Mouse (Mus musculus) limb, embryonic 14.5 days (tissue): ENCODE measurements around the gene Nle1. TPM values are rescaled to one million over a fixed set of nuclear protein-coding genes. Genes with fewer than 3 reads are reported as not detected.

Source experiments
- ATAC-seq: fragments of 200-750 bp; cut with Nextera tagmentation; 2 replicates; pipeline ENCODE4 v1.8.0; 2017; ENCODE audit warnings: low read depth, moderate number of reproducible peaks, moderate TSS enrichment; ENCODE audit not compliant: low FRiP score
- DNase-seq: peaks from one replicate; pipeline ENCODE4 v3.0.0-alpha.2; 2015; ENCODE audit warnings: low spot score
- H3K27ac ChIP-seq: fragments of 300-500 bp; sonication (generic); replicated peaks from 2 replicates; pipeline ENCODE4 v1.5.1; 2014; ENCODE audit warnings: low read depth, mild to moderate bottlenecking, low read length, moderate library complexity, mixed read lengths
- H3K27me3 ChIP-seq: fragments of 300-500 bp; sonication (generic); 2 replicates; pipeline ENCODE4 v1.6.1; 2014; ENCODE audit warnings: low read length, mixed read lengths; ENCODE audit not compliant: control insufficient read depth, insufficient read depth
- H3K36me3 ChIP-seq: fragments of 300-500 bp; sonication (generic); 2 replicates; pipeline ENCODE4 v1.6.1; 2014; ENCODE audit warnings: mild to moderate bottlenecking, low read length, moderate library complexity, mixed read lengths; ENCODE audit not compliant: control insufficient read depth, insufficient read depth
- H3K4me1 ChIP-seq: fragments of 300-500 bp; sonication (generic); 2 replicates; pipeline ENCODE4 v1.6.1; 2014; ENCODE audit warnings: antibody characterized with exemption, low read length, mixed read lengths; ENCODE audit not compliant: control insufficient read depth, insufficient read depth
- H3K4me2 ChIP-seq: fragments of 300-500 bp; sonication (generic); replicated peaks from 2 replicates; pipeline ENCODE4 v1.6.1; 2014; ENCODE audit warnings: low read depth, mild to moderate bottlenecking, low read length, moderate library complexity; ENCODE audit not compliant: severe bottlenecking
- H3K4me3 ChIP-seq: fragments of 300-500 bp; sonication (generic); replicated peaks from 2 replicates; pipeline ENCODE4 v1.5.1; 2014; ENCODE audit warnings: low read length
- H3K9ac ChIP-seq: fragments of 300-500 bp; sonication (generic); 2 replicates; pipeline ENCODE4 v1.6.1; 2014; ENCODE audit warnings: mild to moderate bottlenecking, low read depth, low read length, moderate library complexity; ENCODE audit not compliant: severe bottlenecking
- H3K9me3 ChIP-seq: fragments of 300-500 bp; sonication (generic); 2 replicates; pipeline ENCODE4 v1.6.1; 2016; ENCODE audit warnings: low read length; ENCODE audit not compliant: control insufficient read depth
- POLR2A ChIP-seq: fragments of 200-500 bp; IDR thresholded peaks from 2 replicates; pipeline ENCODE4 v1.8.0; 2012; ENCODE audit warnings: inconsistent platforms, mild to moderate bottlenecking, moderate library complexity, borderline replicate concordance; ENCODE audit not compliant: insufficient read depth, insufficient read length; ENCODE audit errors: extremely low read depth
- WGBS: fragments of 180-500 bp; shearing (Covaris S2); extraction: QIAGEN DNeasy Blood & Tissue Kit; methylation state at CpG from one replicate; pipeline ENCODE4 v1.1.7; 2014; 5-methylcytosine and 5-hydroxymethylcytosine counted together
- polyA plus RNA-seq, 2 experiments: library from polyadenylated mRNA; depleted of rRNA in 1 of 2; stranded (reverse) in 1 of 2; unstranded in 1 of 2; fragments of >200 nt; fragmentation: Nextera tagmentation in 1 of 2; extraction: Ambion mirVana in 1 of 2; gene quantifications; 2 replicates each; pipeline versions ENCODE4 v1.2.1 to v1.2.3; 2012 to 2014

Nle1 gene
- polyA plus RNA-seq, 2 experiments, result 30.0 to 81.6 TPM

GRCm38 (mm10) chr11:82863059-82863458, 45.2 kb downstream of the Nle1 start:
- no peak overlapping the region for H3K9ac ChIP-seq
- no peak overlapping the region for H3K4me2 ChIP-seq
- no peak overlapping the region for H3K4me3 ChIP-seq
- H3K36me3 ChIP-seq, result no peaks in the 10 kb centered on the region
- DNase-seq (no peak), ATAC-seq (no peak)
- H3K4me1 ChIP-seq, result peaks cover 3% of the 10 kb centered on the region; the same call in 1 of the 2 replicates
- 57% methylated on average over 2 of the region's 2 CpGs for WGBS
- H3K27me3 ChIP-seq, result no peaks in the 10 kb centered on the region
- no peak for TF ChIP-seq POLR2A
- H3K9me3 ChIP-seq, result no peaks in the 10 kb centered on the region
- no peak overlapping the region for H3K27ac ChIP-seq

DNA sequence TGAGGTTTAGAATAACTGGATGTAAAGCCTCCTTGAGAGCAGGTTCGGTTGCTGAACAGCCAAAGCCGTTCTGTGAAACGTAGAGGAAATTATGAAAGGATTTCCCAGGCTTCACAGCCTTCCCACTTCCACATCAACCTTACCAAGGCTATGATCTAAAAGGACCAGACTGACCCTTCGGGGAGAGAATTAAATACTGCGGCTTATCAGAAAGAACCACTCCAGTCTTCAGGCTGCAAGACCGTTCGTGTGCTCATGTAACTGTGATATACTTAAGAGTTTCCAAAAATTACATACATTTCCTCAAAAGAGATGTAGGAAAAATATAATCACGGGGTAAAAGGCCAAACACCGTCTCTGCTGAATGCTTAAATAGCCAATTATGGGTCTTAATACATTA, 45.6 kb downstream of the Nle1 start:
- no peaks in the 10 kb centered on the region for H3K27me3 ChIP-seq
- H3K4me1 ChIP-seq, result peaks cover 3% of the 10 kb centered on the region; the same call in 1 of the 2 replicates
- DNase-seq, result no peak
- no peak overlapping the region for H3K9ac ChIP-seq
- 66% methylated on average over 9 of the region's 9 CpGs for WGBS
- H3K9me3 ChIP-seq, result no peaks in the 10 kb centered on the region
- H3K4me3 ChIP-seq, result no peak overlapping the region
- no peak for TF ChIP-seq POLR2A
- no peaks in the 10 kb centered on the region for H3K36me3 ChIP-seq
- no peak overlapping the region for H3K27ac ChIP-seq
- no peak overlapping the region for H3K4me2 ChIP-seq
- ATAC-seq, result no peak

DNA sequence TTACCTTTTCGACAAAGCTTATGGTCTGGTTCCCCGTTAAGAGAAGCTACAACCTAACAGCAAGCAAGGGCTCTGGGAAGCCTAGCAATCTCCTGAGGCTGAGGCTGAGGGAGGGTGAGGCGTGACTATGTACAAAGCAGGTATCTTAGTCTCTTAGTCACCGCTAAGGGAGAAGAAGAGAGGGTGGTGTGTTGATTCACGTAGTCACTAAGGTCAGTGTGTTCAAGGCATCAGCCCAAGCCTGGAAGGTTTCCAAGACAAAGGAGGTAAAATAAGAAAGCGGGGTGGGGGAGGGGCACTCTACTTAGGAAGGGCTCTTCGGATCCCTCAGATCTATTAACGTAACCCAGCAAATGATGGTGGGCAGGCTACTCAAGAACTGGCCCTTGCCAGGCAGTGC, 46.7 kb downstream of the Nle1 start:
- 71% methylated on average over 8 of the region's 8 CpGs for WGBS
- Histone ChIP-seq H3K9me3 (no peaks in the 10 kb centered on the region), H3K4me3 (no peak overlapping the region), H3K4me2 (no peak overlapping the region), H3K27ac (no peak overlapping the region), H3K36me3 (no peaks in the 10 kb centered on the region), H3K4me1 (peaks cover 3% of the 10 kb centered on the region; the same call in 1 of the 2 replicates), H3K27me3 (no peaks in the 10 kb centered on the region), H3K9ac (no peak overlapping the region)
- ATAC-seq (no peak), DNase-seq (no peak)
- no peak for TF ChIP-seq POLR2A

DNA sequence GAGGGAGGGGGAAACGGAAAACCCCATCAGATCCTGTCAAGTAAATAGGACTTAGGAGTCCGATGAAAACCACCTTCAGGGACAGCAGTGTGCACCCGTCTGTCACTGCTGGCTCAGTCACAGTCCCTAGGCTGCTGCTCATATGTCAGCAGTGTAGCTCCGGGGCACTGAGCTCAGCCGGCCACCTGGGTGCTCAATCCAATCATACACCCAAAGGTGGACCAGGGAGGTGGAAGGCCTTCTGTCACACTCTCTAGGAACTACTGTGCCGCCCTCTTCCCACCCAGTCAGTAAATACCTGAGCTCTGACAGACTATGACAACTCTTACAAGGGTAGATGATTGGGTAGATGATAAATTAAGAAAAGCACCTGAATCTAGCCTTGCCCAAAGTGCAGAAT, 47.5 kb downstream of the Nle1 start:
- Histone ChIP-seq H3K36me3 (no peaks in the 10 kb centered on the region), H3K4me3 (no peak overlapping the region), H3K4me1 (peaks cover 3% of the 10 kb centered on the region; the same call in 1 of the 2 replicates), H3K9me3 (no peaks in the 10 kb centered on the region), H3K27me3 (no peaks in the 10 kb centered on the region), H3K4me2 (no peak overlapping the region), H3K9ac (no peak overlapping the region), H3K27ac (no peak overlapping the region)
- TF ChIP-seq POLR2A, result no peak
- 80% methylated on average over 6 of the region's 6 CpGs for WGBS
- ATAC-seq (no peak), DNase-seq (no peak)

GRCm38 (mm10) chr11:82857307-82857848, 50.8 kb downstream of the Nle1 start:
- no peak for ATAC-seq
- H3K9ac ChIP-seq, result no peak overlapping the region
- H3K9me3 ChIP-seq, result no peaks in the 10 kb centered on the region
- H3K4me2 ChIP-seq, result no peak overlapping the region
- no peak overlapping the region for H3K4me3 ChIP-seq
- H3K27ac ChIP-seq, result no peak overlapping the region
- DNase-seq, result no peak
- H3K36me3 ChIP-seq, result no peaks in the 10 kb centered on the region
- WGBS, result 84% methylated on average over 13 of the region's 13 CpGs
- H3K27me3 ChIP-seq, result no peaks in the 10 kb centered on the region
- no peaks in the 10 kb centered on the region; the same call in 1 of the 2 replicates for H3K4me1 ChIP-seq
- TF ChIP-seq POLR2A, result no peak

DNA sequence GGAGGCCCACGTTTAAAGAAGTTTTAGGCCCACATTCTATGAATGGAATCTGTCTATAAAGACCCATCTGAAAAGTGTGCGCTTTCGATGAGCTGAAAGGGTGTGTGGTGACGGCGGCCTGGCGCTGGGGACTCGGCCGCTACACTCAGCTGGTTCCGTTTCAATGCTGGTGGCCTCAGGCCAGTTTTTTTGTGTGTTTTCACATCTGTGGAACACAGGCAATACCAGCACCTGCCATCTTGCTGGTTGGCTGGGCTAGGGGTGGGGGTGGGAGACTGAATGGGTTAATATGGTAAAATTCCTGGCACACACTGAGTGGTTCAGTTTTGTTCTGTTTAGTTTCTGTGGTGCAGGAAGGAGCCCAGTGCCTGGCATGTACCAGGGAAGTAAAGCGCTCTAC, 52.2 kb downstream of the Nle1 start:
- Histone ChIP-seq H3K36me3 (no peaks in the 10 kb centered on the region), H3K9me3 (no peaks in the 10 kb centered on the region), H3K4me1 (no peaks in the 10 kb centered on the region), H3K4me2 (no peak overlapping the region), H3K4me3 (no peak overlapping the region), H3K27me3 (no peaks in the 10 kb centered on the region), H3K27ac (no peak overlapping the region), H3K9ac (no peak overlapping the region)
- no peak for TF ChIP-seq POLR2A
- ATAC-seq, result no peak
- no peak for DNase-seq
- 35% methylated on average over 10 of the region's 10 CpGs for WGBS
